Mouse (Mus musculus): ENCODE results near the gene Onecut3. TPM values are rescaled to one million over a fixed set of nuclear protein-coding genes. Genes with fewer than 3 reads are reported as not detected.
A peak's percentile ranks its signal among the peaks of the same experiment; 100 is the strongest.

The Onecut3 gene
- polyA plus RNA-seq, 1 experiment from 2014 or later: 0.08 TPM

- no peaks in the 10 kb centered on the region for H3K9me3 ChIP-seq (replicated peaks; ENCODE audit: control insufficient read depth, low read length)
- H3K4me2 ChIP-seq (ENCODE audit: low read depth, low read length): no peak overlapping the region
- peaks cover 15% of the 10 kb centered on the region; the same call in 1 of the 2 replicates for H3K4me1 ChIP-seq (ENCODE audit: control insufficient read depth, insufficient read depth, low read length)
- H3K4me3 ChIP-seq (replicated peaks; ENCODE audit: low read length): no peak overlapping the region
- H3K27ac ChIP-seq (ENCODE audit: low read length): no peak overlapping the region
- ATAC-seq (ENCODE audit: insufficient read depth, low FRiP score): no peak
- 0 out of 2 replicates have a peak, but pooled peaks cover 4% of the 10 kb centered on the region for H3K36me3 ChIP-seq (ENCODE audit: control insufficient read depth, insufficient read depth, low read length)
- H3K9ac ChIP-seq (ENCODE audit: low read length): no peak overlapping the region
- H3K27me3 ChIP-seq (ENCODE audit: control insufficient read depth, insufficient read depth, low read length): no peaks in the 10 kb centered on the region
- 79% methylated on average over 8 of the region's 8 CpGs for WGBS
Observed at GRCm38 (mm10) chr10:80553575-80553974, 58.9 kb downstream of the Onecut3 start.

DNA sequence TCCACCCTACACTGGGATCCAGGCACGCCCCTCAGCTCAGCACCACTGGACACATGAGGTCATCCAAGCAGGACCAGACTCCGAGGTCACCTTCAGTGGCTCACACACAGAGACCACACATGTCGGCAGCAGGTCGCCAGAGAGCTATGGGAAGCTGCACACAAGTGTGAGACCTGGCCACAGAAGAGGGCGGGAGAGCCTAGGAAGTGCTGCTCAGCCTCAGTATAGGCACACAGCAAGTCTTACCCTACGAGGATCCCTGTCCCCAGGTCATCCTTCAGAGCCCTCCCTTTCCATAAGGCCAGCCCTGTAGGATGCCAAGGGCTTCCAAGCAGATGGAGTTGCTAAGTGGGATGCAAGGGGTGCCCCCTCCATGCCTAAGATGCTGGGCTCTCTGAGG lies 59.4 kb downstream of the Onecut3 start:
- no peak overlapping the region for H3K9ac ChIP-seq (ENCODE audit: low read length)
- peaks cover 15% of the 10 kb centered on the region; the same call in 1 of the 2 replicates for H3K4me1 ChIP-seq (ENCODE audit: control insufficient read depth, insufficient read depth, low read length)
- 77% methylated on average over 6 of the region's 6 CpGs for WGBS
- 0 out of 2 replicates have a peak, but pooled peaks cover 4% of the 10 kb centered on the region for H3K36me3 ChIP-seq (ENCODE audit: control insufficient read depth, insufficient read depth, low read length)
- H3K9me3 ChIP-seq (replicated peaks; ENCODE audit: control insufficient read depth, low read length): no peaks in the 10 kb centered on the region
- H3K27me3 ChIP-seq (ENCODE audit: control insufficient read depth, insufficient read depth, low read length): no peaks in the 10 kb centered on the region
- no peak overlapping the region for H3K4me2 ChIP-seq (ENCODE audit: low read depth, low read length)
- ATAC-seq (ENCODE audit: insufficient read depth, low FRiP score): no peak
- H3K27ac ChIP-seq (ENCODE audit: low read length): no peak overlapping the region
- no peak overlapping the region for H3K4me3 ChIP-seq (replicated peaks; ENCODE audit: low read length)

DNA sequence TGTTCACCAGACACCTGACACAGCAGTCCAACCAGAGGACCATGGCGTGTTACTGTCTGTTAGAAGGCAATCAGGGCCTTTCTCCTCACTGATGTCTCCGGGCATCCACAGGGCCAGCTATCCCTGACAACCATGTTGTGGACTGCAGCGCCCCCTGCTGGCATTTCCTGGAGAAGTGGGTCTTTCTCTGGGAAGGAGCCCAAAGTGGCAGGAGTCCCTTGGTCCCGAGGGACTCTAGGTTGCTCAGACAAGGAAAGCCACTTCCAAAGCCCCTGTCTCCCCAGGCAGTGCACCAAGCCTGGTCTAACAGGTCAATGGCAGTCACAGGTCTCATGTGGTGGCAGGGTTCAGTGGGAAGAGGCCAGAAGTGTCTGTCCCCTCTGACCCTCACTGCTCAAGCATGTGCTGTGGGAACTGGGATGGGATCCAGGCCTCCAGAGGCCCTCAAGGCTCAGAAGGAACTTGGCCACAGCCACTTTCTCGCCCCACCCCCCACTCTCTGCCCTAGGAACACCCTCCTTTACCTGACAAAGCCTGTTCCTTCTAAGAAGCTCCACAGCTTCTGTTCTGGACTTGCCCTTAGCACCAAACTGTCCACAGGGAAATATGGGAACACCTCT lies 62.8 kb downstream of the Onecut3 start:
- Histone ChIP-seq H3K4me1 (ENCODE audit: control insufficient read depth, insufficient read depth, low read length) (peaks cover 32% of the 10 kb centered on the region), H3K9me3 (replicated peaks; ENCODE audit: control insufficient read depth, low read length) (no peaks in the 10 kb centered on the region), H3K9ac (ENCODE audit: low read length) (peak overlapping the region; percentile 40; the same call in 1 of the 2 replicates), H3K4me3 (replicated peaks; ENCODE audit: low read length) (no peak overlapping the region), H3K27ac (ENCODE audit: low read length) (no peak overlapping the region), H3K4me2 (ENCODE audit: low read depth, low read length) (no peak overlapping the region), H3K27me3 (ENCODE audit: control insufficient read depth, insufficient read depth, low read length) (no peaks in the 10 kb centered on the region), H3K36me3 (ENCODE audit: control insufficient read depth, insufficient read depth, low read length) (no peaks in the 10 kb centered on the region)
- 32% methylated on average over 5 of the region's 5 CpGs for whole genome bisulfite sequencing
- ATAC-seq (ENCODE audit: insufficient read depth, low FRiP score): no peak

- ATAC-seq (ENCODE audit: insufficient read depth, low FRiP score): no peak
- no peak overlapping the region for H3K4me2 ChIP-seq (ENCODE audit: low read depth, low read length)
Observed at GRCm38 (mm10) chr10:80559431-80559830, 64.8 kb downstream of the Onecut3 start.

GRCm38 (mm10) chr10:80560621-80561020 lies 66.0 kb downstream of the Onecut3 start:
- Histone ChIP-seq H3K27me3 (ENCODE audit: control insufficient read depth, insufficient read depth, low read length) (no peaks in the 10 kb centered on the region), H3K9me3 (replicated peaks; ENCODE audit: control insufficient read depth, low read length) (no peaks in the 10 kb centered on the region), H3K36me3 (ENCODE audit: control insufficient read depth, insufficient read depth, low read length) (no peaks in the 10 kb centered on the region), H3K9ac (ENCODE audit: low read length) (peak overlapping the region; percentile 93), H3K4me3 (replicated peaks; ENCODE audit: low read length) (peak overlapping the region; percentile 75), H3K4me1 (ENCODE audit: control insufficient read depth, insufficient read depth, low read length) (peaks cover 27% of the 10 kb centered on the region), H3K4me2 (ENCODE audit: low read depth, low read length) (peak overlapping the region; percentile 85), H3K27ac (ENCODE audit: low read length) (peak overlapping the region; percentile 85; the same call in 1 of the 2 replicates)
- WGBS: under 1% methylated on average over 13 of the region's 13 CpGs
- no peak for ATAC-seq (ENCODE audit: insufficient read depth, low FRiP score)

More at GRCm38 (mm10) chr10:80559431-80559830, 64.8 kb downstream of the Onecut3 start:
- no peak overlapping the region for H3K27ac ChIP-seq (ENCODE audit: low read length)
- WGBS: 89% methylated on average over 7 of the region's 7 CpGs
- H3K27me3 ChIP-seq (ENCODE audit: control insufficient read depth, insufficient read depth, low read length): no peaks in the 10 kb centered on the region
- H3K4me1 ChIP-seq (ENCODE audit: control insufficient read depth, insufficient read depth, low read length): peaks cover 27% of the 10 kb centered on the region
- no peaks in the 10 kb centered on the region for H3K9me3 ChIP-seq (replicated peaks; ENCODE audit: control insufficient read depth, low read length)
- no peak overlapping the region for H3K4me3 ChIP-seq (replicated peaks; ENCODE audit: low read length)
- no peak overlapping the region; the same call in 1 of the 2 replicates for H3K9ac ChIP-seq (ENCODE audit: low read length)
- H3K36me3 ChIP-seq (ENCODE audit: control insufficient read depth, insufficient read depth, low read length): no peaks in the 10 kb centered on the region

DNA sequence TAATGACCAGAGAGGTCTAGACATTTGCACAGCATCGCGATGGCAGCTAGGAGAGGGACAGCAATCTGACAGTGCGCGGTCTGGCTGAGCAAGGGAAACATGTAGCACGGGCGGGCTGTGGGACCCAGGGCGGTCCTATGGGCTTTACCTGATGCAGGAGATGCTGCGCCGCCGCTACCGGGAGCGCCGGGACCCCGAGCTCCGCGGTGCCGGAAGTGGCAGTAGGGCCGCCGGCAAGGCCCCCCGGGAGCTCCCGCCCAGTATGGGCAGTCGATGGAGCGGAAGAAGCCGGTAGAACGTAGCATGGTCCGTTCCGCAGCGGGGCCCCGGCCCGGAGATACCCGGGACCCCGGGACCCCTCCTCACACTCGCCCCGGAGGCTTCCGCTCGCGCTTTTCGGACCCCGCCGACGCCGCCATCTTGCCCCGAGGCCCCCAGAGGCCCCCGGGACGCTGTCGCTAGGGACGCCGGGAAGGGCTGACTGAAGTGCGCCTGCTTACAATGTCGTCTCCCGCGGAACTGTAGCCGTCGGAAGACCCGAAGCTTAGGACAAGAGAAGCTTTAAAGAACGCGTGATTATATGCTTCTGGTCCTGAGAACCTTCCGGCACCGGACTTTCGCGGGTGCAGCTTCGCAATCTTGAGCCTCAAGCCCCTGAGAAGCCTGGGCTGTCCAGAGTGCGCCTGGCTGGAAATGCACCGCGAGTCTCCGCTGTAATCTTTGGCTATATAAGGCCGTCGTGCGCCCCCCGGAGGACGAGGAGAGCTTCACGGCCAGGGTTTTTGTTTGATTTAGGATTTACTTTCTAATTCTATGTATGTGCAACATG lies 66.7 kb downstream of the Onecut3 start, which contains the start of gene Rexo1:
Gene Rexo1, minus strand, starts transcription at position 445 of the 829 bp plus-strand sequence.
- Histone ChIP-seq H3K9ac (ENCODE audit: low read length) (peak within 1 kb of the TSS; percentile 93), H3K27me3 (ENCODE audit: control insufficient read depth, insufficient read depth, low read length) (no peaks in the 10 kb centered on the region), H3K4me2 (ENCODE audit: low read depth, low read length) (peak within 1 kb of the TSS; percentile 85), H3K36me3 (ENCODE audit: control insufficient read depth, insufficient read depth, low read length) (no peaks in the 10 kb centered on the region), H3K27ac (ENCODE audit: low read length) (peak within 1 kb of the TSS; percentile 85), H3K9me3 (replicated peaks; ENCODE audit: control insufficient read depth, low read length) (no peaks in the 10 kb centered on the region), H3K4me3 (replicated peaks; ENCODE audit: low read length) (peak within 1 kb of the TSS; percentile 75), H3K4me1 (ENCODE audit: control insufficient read depth, insufficient read depth, low read length) (peaks cover 27% of the 10 kb centered on the region)
- ATAC-seq (ENCODE audit: insufficient read depth, low FRiP score): peak; percentile 87
- under 1% methylated on average over 72 of the region's 72 CpGs for WGBS

GRCm38 (mm10) chr10:80566375-80567092 lies 71.9 kb downstream of the Onecut3 start:
- Histone ChIP-seq H3K4me3 (replicated peaks; ENCODE audit: low read length) (no peak overlapping the region), H3K36me3 (ENCODE audit: control insufficient read depth, insufficient read depth, low read length) (no peaks in the 10 kb centered on the region), H3K9me3 (replicated peaks; ENCODE audit: control insufficient read depth, low read length) (no peaks in the 10 kb centered on the region), H3K27ac (ENCODE audit: low read length) (no peak overlapping the region), H3K4me2 (ENCODE audit: low read depth, low read length) (no peak overlapping the region), H3K4me1 (ENCODE audit: control insufficient read depth, insufficient read depth, low read length) (peaks cover 32% of the 10 kb centered on the region), H3K9ac (ENCODE audit: low read length) (no peak overlapping the region), H3K27me3 (ENCODE audit: control insufficient read depth, insufficient read depth, low read length) (no peaks in the 10 kb centered on the region)
- ATAC-seq (ENCODE audit: insufficient read depth, low FRiP score): no peak
- 28% methylated on average over 17 of the region's 17 CpGs for WGBS

Data from stomach, embryonic 16.5 days (tissue).